Mouse (Mus musculus) liver, adult 2 months (tissue): ENCODE measurements around the gene Nrxn2. TPM values are rescaled to one million over a fixed set of nuclear protein-coding genes. Genes with fewer than 3 reads are reported as not detected.

Source experiments
- DNase-seq: peaks from one replicate; pipeline ENCODE4 v3.0.0-alpha.2; 2011; ENCODE audit warnings: low read depth, low spot score; ENCODE audit errors: extremely low read depth
- H3K27ac ChIP-seq: fragments of 200-500 bp; replicated peaks from 2 replicates; pipeline ENCODE4 v1.5.1; 2012; ENCODE audit warnings: low read depth, mild to moderate bottlenecking, control low read depth, inconsistent platforms, low read length; ENCODE audit not compliant: insufficient read depth
- H3K27me3 ChIP-seq: fragments of 200-500 bp; 2 replicates; pipeline ENCODE4 v1.6.1; 2012; ENCODE audit warnings: mild to moderate bottlenecking, moderate library complexity, low read length, inconsistent platforms; ENCODE audit not compliant: control insufficient read depth, insufficient read depth
- H3K36me3 ChIP-seq: fragments of 200-500 bp; 2 replicates; pipeline ENCODE4 v1.6.1; 2012; ENCODE audit warnings: low read length, inconsistent platforms; ENCODE audit not compliant: control insufficient read depth, insufficient read depth
- H3K4me1 ChIP-seq: fragments of 200-500 bp; 2 replicates; pipeline ENCODE4 v1.6.1; 2011; ENCODE audit warnings: low read length; ENCODE audit not compliant: control insufficient read depth, insufficient read depth
- H3K4me3 ChIP-seq: fragments of 200-500 bp; 2 replicates; pipeline ENCODE4 v1.5.1; 2011; ENCODE audit warnings: low read depth, mild to moderate bottlenecking, control low read depth, low read length, moderate library complexity; ENCODE audit not compliant: insufficient read depth
- H3K79me2 ChIP-seq: fragments of 200-500 bp; 2 replicates; pipeline ENCODE4 v1.6.1; 2012; ENCODE audit warnings: inconsistent platforms, mild to moderate bottlenecking, low read length, moderate library complexity; ENCODE audit not compliant: control insufficient read depth, insufficient read depth
- H3K9ac ChIP-seq: fragments of 200-500 bp; 2 replicates; pipeline ENCODE4 v1.6.1; 2012; ENCODE audit warnings: low read depth, mild to moderate bottlenecking, control low read depth, inconsistent platforms, low read length
- CTCF ChIP-seq: fragments of 200-500 bp; IDR thresholded peaks from 2 replicates; pipeline ENCODE4 v1.5.1; 2011; ENCODE audit warnings: low read depth, low read length, control low read depth
- POLR2A ChIP-seq: fragments of 200-500 bp; IDR thresholded peaks from 2 replicates; pipeline ENCODE4 v1.6.1; 2011; ENCODE audit warnings: low read length, control low read depth; ENCODE audit not compliant: insufficient read depth; ENCODE audit errors: extremely low read depth
- WGBS: fragments of 180-500 bp; shearing (Covaris S2); methylation state at CpG from one replicate; pipeline ENCODE4 v1.1.7; 2018; 5-methylcytosine and 5-hydroxymethylcytosine counted together
- polyA plus RNA-seq: library from polyadenylated mRNA; depleted of rRNA; stranded (reverse); fragments of >200 nt; gene quantifications from 2 replicates; pipeline ENCODE4 v1.2.3, GENCODE M21; 2012
- total RNA-seq: library from RNA; depleted of rRNA; stranded (reverse); fragments of >200 nt; gene quantifications from 2 replicates; pipeline ENCODE4 v1.2.3, GENCODE M21; 2014

Nrxn2 gene
- total and polyA plus RNA-seq, 2 experiments: 0.28 to 1.2 TPM

- no peaks in the 10 kb centered on the region for H3K36me3 ChIP-seq
- WGBS: 94% methylated on average over 16 of the region's 16 CpGs
These were observed 24.9 kb upstream of the Nrxn2 start for GRCm38 (mm10) chr19:6393637-6394036.

GRCm38 (mm10) chr19:6396237-6396636 lies 22.3 kb upstream of the Nrxn2 start:
- no peak overlapping the region for H3K4me3 ChIP-seq
- no peaks in the 10 kb centered on the region for H3K27me3 ChIP-seq
- DNase-seq: no peak
- H3K36me3 ChIP-seq: no peaks in the 10 kb centered on the region
- H3K27ac ChIP-seq: no peak overlapping the region
- H3K4me1 ChIP-seq: no peaks in the 10 kb centered on the region
- WGBS: 91% methylated on average over 5 of the region's 5 CpGs
- no peaks in the 10 kb centered on the region for H3K79me2 ChIP-seq
- no peak for TF ChIP-seq CTCF
- no peak for TF ChIP-seq POLR2A
- H3K9ac ChIP-seq: no peak overlapping the region

More at GRCm38 (mm10) chr19:6393637-6394036, 24.9 kb upstream of the Nrxn2 start:
- H3K27ac ChIP-seq: no peak overlapping the region
- H3K79me2 ChIP-seq: no peaks in the 10 kb centered on the region
- no peaks in the 10 kb centered on the region for H3K4me1 ChIP-seq
- H3K27me3 ChIP-seq: no peaks in the 10 kb centered on the region
- no peak for DNase-seq
- H3K9ac ChIP-seq: no peak overlapping the region
- H3K4me3 ChIP-seq: no peak overlapping the region
- TF ChIP-seq POLR2A: no peak
- TF ChIP-seq CTCF: no peak

- TF ChIP-seq POLR2A: no peak
- no peak for TF ChIP-seq CTCF
- 93% methylated on average over 22 of the region's 22 CpGs for WGBS
- H3K27me3 ChIP-seq: no peaks in the 10 kb centered on the region
- H3K9ac ChIP-seq: no peak overlapping the region
- H3K79me2 ChIP-seq: no peaks in the 10 kb centered on the region
- no peaks in the 10 kb centered on the region for H3K36me3 ChIP-seq
- H3K27ac ChIP-seq: no peak overlapping the region
- H3K4me1 ChIP-seq: no peaks in the 10 kb centered on the region; the same call in 1 of the 2 replicates
- DNase-seq: no peak
- no peak overlapping the region for H3K4me3 ChIP-seq
These were observed 20.8 kb upstream of the Nrxn2 start for GRCm38 (mm10) chr19:6397582-6398249.

GRCm38 (mm10) chr19:6398447-6399284 lies 19.9 kb upstream of the Nrxn2 start:
- Histone ChIP-seq H3K9ac (peak overlapping the region; percentile 7; the same call in 1 of the 2 replicates), H3K4me1 (no peaks in the 10 kb centered on the region; the same call in 1 of the 2 replicates), H3K27ac (peak overlapping the region; percentile 19), H3K79me2 (no peaks in the 10 kb centered on the region), H3K27me3 (no peaks in the 10 kb centered on the region), H3K4me3 (peak overlapping the region; percentile 56), H3K36me3 (no peaks in the 10 kb centered on the region)
- TF ChIP-seq CTCF: no peak
- TF ChIP-seq POLR2A: no peak
- WGBS: 3% methylated on average over 39 of the region's 39 CpGs
- no peak for DNase-seq

GRCm38 (mm10) chr19:6399285-6400095 lies 19.0 kb upstream of the Nrxn2 start, which contains the start of gene Rasgrp2:
Gene Rasgrp2, plus strand, starts transcription at chr19:6399340.
- Histone ChIP-seq H3K79me2 (no peaks in the 10 kb centered on the region), H3K27ac (peak within 1 kb of the TSS; percentile 28), H3K36me3 (no peaks in the 10 kb centered on the region), H3K27me3 (no peaks in the 10 kb centered on the region), H3K4me1 (no peaks in the 10 kb centered on the region; the same call in 1 of the 2 replicates), H3K9ac (peak within 1 kb of the TSS; percentile 75), H3K4me3 (peak within 1 kb of the TSS; percentile 56)
- WGBS: 2% methylated on average over 77 of the region's 87 CpGs
- TF ChIP-seq CTCF: no peak
- TF ChIP-seq POLR2A: no peak
- DNase-seq: no peak
